Mouse (Mus musculus) hindbrain, postnatal 0 days (tissue): Measurements from ENCODE around the gene Ulk4. TPM values are rescaled to one million over a fixed set of nuclear protein-coding genes. Genes with fewer than 3 reads are reported as not detected.

Source experiments
- ATAC-seq: fragments of 200-750 bp; cut with Nextera tagmentation; 2 replicates; pipeline ENCODE4 v1.8.0; 2017; ENCODE audit warnings: mild to moderate bottlenecking, moderate TSS enrichment, moderate library complexity
- DNase-seq: peaks from one replicate; pipeline ENCODE4 v3.0.0-alpha.2; 2015; ENCODE audit warnings: low spot score
- H3K27ac ChIP-seq: fragments of 300-500 bp; sonication (generic); 2 replicates; pipeline ENCODE4 v1.5.1; 2014; ENCODE audit warnings: mild to moderate bottlenecking
- H3K27me3 ChIP-seq: fragments of 300-500 bp; sonication (generic); 2 replicates; pipeline ENCODE4 v1.6.1; 2014; ENCODE audit warnings: low read length, mixed read lengths; ENCODE audit not compliant: insufficient read depth
- H3K36me3 ChIP-seq: fragments of 300-500 bp; sonication (generic); 2 replicates; pipeline ENCODE4 v1.6.1; 2014; ENCODE audit warnings: low read length, mixed read lengths; ENCODE audit not compliant: insufficient read depth
- H3K4me1 ChIP-seq: fragments of 300-500 bp; sonication (generic); 2 replicates; pipeline ENCODE4 v1.6.1; 2014; ENCODE audit warnings: antibody characterized with exemption, low read length, mixed read lengths; ENCODE audit not compliant: insufficient read depth
- H3K4me2 ChIP-seq: fragments of 300-500 bp; sonication (generic); 2 replicates; pipeline ENCODE4 v1.6.1; 2014; ENCODE audit warnings: low read depth, mild to moderate bottlenecking, low read length, moderate library complexity, mixed read lengths
- H3K4me3 ChIP-seq: fragments of 300-500 bp; sonication (generic); 2 replicates; pipeline ENCODE4 v1.5.1; 2014; ENCODE audit warnings: low read length
- H3K9ac ChIP-seq: fragments of 300-500 bp; sonication (generic); replicated peaks from 2 replicates; pipeline ENCODE4 v1.6.1; 2014; ENCODE audit warnings: mild to moderate bottlenecking, low read length, moderate library complexity, mixed read lengths
- H3K9me3 ChIP-seq: fragments of 300-500 bp; sonication (generic); 2 replicates; pipeline ENCODE4 v1.6.1; 2016; ENCODE audit warnings: low read length, mixed read lengths
- CTCF ChIP-seq: IDR thresholded peaks from 2 replicates; pipeline ENCODE4 v1.5.1; 2016; ENCODE audit warnings: antibody characterized with exemption, control low read depth, low read depth
- WGBS: fragments of 180-500 bp; shearing (Covaris S2); extraction: QIAGEN DNeasy Blood & Tissue Kit; methylation state at CpG from one replicate; pipeline ENCODE4 v1.1.7; 2014; 5-methylcytosine and 5-hydroxymethylcytosine counted together
- polyA plus RNA-seq: library from polyadenylated mRNA; unstranded; fragments of >200 nt; fragmentation: Nextera tagmentation; extraction: Ambion mirVana; gene quantifications from 2 replicates; pipeline ENCODE4 v1.2.1, GENCODE M21; 2015
- total RNA-seq: library from RNA; depleted of rRNA; stranded (reverse); fragments of >200 nt; gene quantifications from 2 replicates; pipeline ENCODE4 v1.2.3, GENCODE M21; 2014

The Ulk4 gene
- total and polyA plus RNA-seq, 2 experiments from 2014 or later = 20.0 to 76.3 TPM

- 65% methylated on average over 5 of the region's 5 CpGs for WGBS
- ATAC-seq (no peak), DNase-seq (no peak)
- Histone ChIP-seq H3K4me1 (no peaks in the 10 kb centered on the region), H3K9me3 (no peaks in the 10 kb centered on the region), H3K27ac (no peak overlapping the region), H3K27me3 (no peaks in the 10 kb centered on the region), H3K4me3 (no peak overlapping the region), H3K9ac (no peak overlapping the region), H3K36me3 (peaks cover 38% of the 10 kb centered on the region), H3K4me2 (no peak overlapping the region)
- no peak for TF ChIP-seq CTCF
Measured at GRCm38 (mm10) chr9:120964224-120964623, 312.8 kb downstream of the Ulk4 start.

GRCm38 (mm10) chr9:120963720-120964119 is 313.3 kb downstream of the Ulk4 start:
- no peaks in the 10 kb centered on the region for H3K4me1 ChIP-seq
- TF ChIP-seq CTCF = no peak
- DNase-seq (no peak), ATAC-seq (no peak)
- H3K27ac ChIP-seq = no peak overlapping the region
- H3K9ac ChIP-seq = no peak overlapping the region
- no peaks in the 10 kb centered on the region for H3K27me3 ChIP-seq
- H3K4me2 ChIP-seq = no peak overlapping the region
- no peak overlapping the region for H3K4me3 ChIP-seq
- no peaks in the 10 kb centered on the region for H3K9me3 ChIP-seq
- peaks cover 40% of the 10 kb centered on the region for H3K36me3 ChIP-seq
- 61% methylated on average over 3 of the region's 3 CpGs for WGBS

- H3K27ac ChIP-seq = peak overlapping the region; percentile 22; the same call in 1 of the 2 replicates
- DNase-seq = no peak
- H3K4me3 ChIP-seq = no peak overlapping the region
- no peaks in the 10 kb centered on the region for H3K9me3 ChIP-seq
- peaks cover 46% of the 10 kb centered on the region for H3K36me3 ChIP-seq
- TF ChIP-seq CTCF = no peak
- H3K9ac ChIP-seq = no peak overlapping the region
- no peak overlapping the region for H3K4me2 ChIP-seq
- H3K27me3 ChIP-seq = no peaks in the 10 kb centered on the region
- H3K4me1 ChIP-seq = no peaks in the 10 kb centered on the region
- WGBS = 93% methylated on average over 4 of the region's 4 CpGs
- no peak for ATAC-seq
Measured at GRCm38 (mm10) chr9:120963104-120963503, 313.9 kb downstream of the Ulk4 start.

GRCm38 (mm10) chr9:120961969-120962700 is 314.9 kb downstream of the Ulk4 start:
- peak; percentile 7 for DNase-seq
- WGBS = 73% methylated on average over 3 of the region's 3 CpGs

GRCm38 (mm10) chr9:120961466-120961865 is 315.5 kb downstream of the Ulk4 start:
- Histone ChIP-seq H3K9me3 (no peaks in the 10 kb centered on the region), H3K27me3 (no peaks in the 10 kb centered on the region), H3K36me3 (peaks cover 63% of the 10 kb centered on the region), H3K4me1 (no peaks in the 10 kb centered on the region), H3K27ac (no peak overlapping the region), H3K4me3 (no peak overlapping the region), H3K9ac (no peak overlapping the region), H3K4me2 (no peak overlapping the region)
- DNase-seq (no peak), ATAC-seq (no peak)
- 75% methylated on average over 3 of the region's 3 CpGs for WGBS
- TF ChIP-seq CTCF = no peak

More at GRCm38 (mm10) chr9:120961969-120962700, 314.9 kb downstream of the Ulk4 start:
- H3K4me2 ChIP-seq = no peak overlapping the region
- H3K36me3 ChIP-seq = peaks cover 56% of the 10 kb centered on the region
- no peaks in the 10 kb centered on the region for H3K4me1 ChIP-seq
- no peak overlapping the region for H3K9ac ChIP-seq
- peak overlapping the region; percentile 22; the same call in 1 of the 2 replicates for H3K27ac ChIP-seq
- H3K4me3 ChIP-seq = no peak overlapping the region
- no peak for ATAC-seq
- TF ChIP-seq CTCF = no peak
- no peaks in the 10 kb centered on the region for H3K9me3 ChIP-seq
- H3K27me3 ChIP-seq = no peaks in the 10 kb centered on the region

GRCm38 (mm10) chr9:120960611-120961010 is 316.4 kb downstream of the Ulk4 start:
- H3K4me2 ChIP-seq = no peak overlapping the region
- H3K27ac ChIP-seq = no peak overlapping the region
- H3K4me3 ChIP-seq = no peak overlapping the region
- no peaks in the 10 kb centered on the region for H3K27me3 ChIP-seq
- ATAC-seq = no peak
- no peaks in the 10 kb centered on the region for H3K4me1 ChIP-seq
- WGBS = 75% methylated on average over 4 of the region's 4 CpGs
- no peak overlapping the region for H3K9ac ChIP-seq
- no peaks in the 10 kb centered on the region for H3K9me3 ChIP-seq
- peaks cover 69% of the 10 kb centered on the region for H3K36me3 ChIP-seq
- DNase-seq = no peak
- no peak for TF ChIP-seq CTCF

- Histone ChIP-seq H3K9ac (no peak overlapping the region), H3K4me2 (no peak overlapping the region), H3K36me3 (peaks cover 68% of the 10 kb centered on the region), H3K4me1 (no peaks in the 10 kb centered on the region), H3K4me3 (no peak overlapping the region), H3K9me3 (no peaks in the 10 kb centered on the region), H3K27ac (no peak overlapping the region), H3K27me3 (no peaks in the 10 kb centered on the region)
- no peak for ATAC-seq
- 90% methylated on average over 4 of the region's 4 CpGs for WGBS
- TF ChIP-seq CTCF = no peak
- no peak for DNase-seq
Measured at GRCm38 (mm10) chr9:120959225-120959624, 317.8 kb downstream of the Ulk4 start.
